Mouse (Mus musculus): ENCODE measurements around the gene Ptpn14.

Ptpn14 gene

DNA sequence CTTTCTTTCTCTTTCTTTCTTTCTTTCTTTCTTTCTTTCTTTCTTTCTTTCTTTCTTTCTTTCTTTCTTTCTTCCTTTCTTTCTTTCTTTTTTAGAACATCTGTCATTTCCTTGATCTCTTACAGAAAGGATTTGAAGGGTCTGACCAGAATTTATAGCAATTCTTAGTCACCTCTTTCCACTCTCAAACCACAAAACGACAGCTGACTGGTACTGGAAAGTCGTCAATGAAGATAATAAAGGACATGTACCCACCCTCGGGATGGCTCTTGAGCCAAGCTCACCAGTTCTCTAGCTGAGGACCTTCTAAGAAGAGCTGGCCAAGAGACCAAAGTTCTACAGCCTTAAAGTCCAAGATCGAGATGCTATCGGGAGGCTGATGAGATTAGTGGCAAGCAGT is 9.5 kb upstream of the Ptpn14 start:
- no peak for DNase-seq

DNA sequence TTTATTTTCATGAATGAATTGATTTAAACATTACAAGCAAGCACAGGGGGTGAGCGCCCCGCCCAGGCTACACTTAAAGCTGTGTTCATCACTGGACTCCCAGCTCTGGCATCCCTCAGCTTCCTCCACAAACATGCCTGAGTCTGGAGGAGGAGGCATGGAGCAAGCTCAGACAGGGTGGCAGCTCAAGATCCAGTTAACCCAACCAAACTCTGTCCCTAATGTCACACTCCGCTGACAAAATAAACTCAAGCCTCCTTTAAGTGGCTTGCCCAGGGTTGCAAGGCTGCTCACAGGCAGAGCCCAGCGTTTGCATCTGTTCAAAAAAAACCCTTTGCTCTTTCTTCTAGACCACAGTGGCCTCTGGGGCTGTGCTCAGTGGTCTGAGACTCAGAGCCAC is 1.9 kb upstream of the Ptpn14 start:
- no peak for DNase-seq

DNA sequence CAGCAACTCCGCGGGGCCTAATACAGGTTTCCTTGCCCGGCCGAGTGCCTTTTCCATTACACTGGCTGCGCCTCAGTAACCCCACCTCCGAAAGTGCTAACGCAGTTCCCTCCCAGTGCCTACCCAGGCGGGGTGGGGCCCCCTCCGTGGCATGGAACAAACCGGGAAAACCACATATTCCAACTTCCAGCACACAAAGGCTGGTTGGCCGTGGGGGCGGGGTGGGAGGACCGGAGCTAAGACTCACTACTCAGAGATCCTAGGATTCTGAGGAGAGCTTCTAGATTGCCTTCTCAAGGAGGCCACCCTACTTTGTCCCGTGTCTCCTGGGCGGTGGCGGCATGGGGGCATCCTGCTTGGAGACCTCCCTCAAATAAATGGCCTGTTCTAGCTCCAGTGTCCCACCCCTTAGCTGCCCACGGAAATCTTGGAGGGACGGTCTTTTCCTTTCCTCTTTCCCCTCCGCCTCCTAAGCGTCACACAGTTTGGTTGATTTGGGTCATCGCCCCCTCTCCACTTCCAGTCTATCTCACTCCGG is 653 bp upstream of the Ptpn14 start:
- peak; percentile 89 to 93 for DNase-seq

DNA sequence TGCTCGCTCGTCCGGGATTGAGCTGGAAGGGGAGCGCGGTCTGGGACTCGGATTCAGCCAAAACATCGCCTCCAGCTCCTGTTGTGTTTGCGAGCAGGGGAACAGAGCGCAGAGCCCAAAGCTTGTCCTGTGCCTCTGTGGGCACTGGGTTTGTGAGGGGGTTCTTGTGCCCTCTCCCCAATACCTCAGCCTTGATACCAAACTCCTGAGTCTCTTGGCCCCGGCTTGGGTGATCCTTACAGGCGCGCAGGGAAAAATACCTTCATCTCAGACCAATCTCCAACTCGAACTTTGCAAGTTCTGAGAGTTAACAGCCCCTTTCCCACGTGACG is 682 bp downstream of the Ptpn14 start:
- DNase-seq, result no peak

DNA sequence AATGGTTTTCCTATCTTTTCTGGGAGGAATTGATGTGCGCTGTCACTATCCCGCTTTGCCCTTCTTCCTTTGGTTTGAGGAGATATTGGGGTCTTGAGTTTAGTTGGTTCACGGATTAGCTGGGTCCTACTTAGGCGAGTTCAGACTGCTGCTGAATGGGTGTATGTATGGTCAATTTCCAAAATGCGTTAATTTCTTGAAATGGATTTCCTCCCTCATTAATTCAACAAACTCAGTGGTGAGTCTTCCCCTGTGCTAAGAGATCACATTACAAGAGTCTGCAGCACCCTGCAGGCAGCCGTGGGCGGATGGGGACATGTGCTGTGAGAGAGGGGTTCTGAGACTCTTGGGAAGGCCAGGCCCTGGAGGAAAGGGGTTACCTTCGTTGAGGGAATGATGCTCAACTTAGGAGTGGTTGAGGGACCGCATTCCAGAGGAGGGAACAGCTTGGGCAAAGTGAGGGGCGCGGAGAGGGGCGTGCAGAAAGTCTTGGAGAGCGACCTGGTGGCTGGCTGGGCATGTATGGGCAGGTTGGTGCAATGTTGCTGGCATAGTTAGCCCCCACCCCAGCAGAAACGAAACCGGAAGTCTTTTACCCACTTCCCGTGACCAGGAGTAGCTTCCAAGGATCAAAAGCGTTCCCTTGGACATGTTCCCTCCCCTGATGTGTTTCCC is 1.2 kb downstream of the Ptpn14 start:
- peak in 1 of 2 experiments; percentile 33 for DNase-seq

DNA sequence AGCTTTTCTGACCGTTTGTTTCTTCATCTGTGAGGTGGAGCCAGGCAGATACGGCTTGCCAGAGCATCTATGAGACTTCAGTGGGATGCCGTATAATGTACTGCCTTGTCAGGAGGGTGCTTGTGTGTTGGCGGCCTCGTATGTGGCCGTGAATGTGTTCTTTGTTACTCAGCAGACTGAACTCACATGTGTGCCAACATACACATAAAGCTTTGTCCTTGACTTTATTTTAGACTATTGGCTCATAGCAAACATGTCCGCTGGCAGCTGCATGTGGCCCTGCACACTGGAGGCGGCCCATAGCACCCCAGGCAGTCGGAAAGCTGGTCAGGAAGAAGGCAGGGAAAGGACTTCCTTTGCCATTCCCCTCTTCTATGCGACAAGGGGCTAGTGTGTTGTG is 3.6 kb downstream of the Ptpn14 start:
- DNase-seq, result no peak

DNA sequence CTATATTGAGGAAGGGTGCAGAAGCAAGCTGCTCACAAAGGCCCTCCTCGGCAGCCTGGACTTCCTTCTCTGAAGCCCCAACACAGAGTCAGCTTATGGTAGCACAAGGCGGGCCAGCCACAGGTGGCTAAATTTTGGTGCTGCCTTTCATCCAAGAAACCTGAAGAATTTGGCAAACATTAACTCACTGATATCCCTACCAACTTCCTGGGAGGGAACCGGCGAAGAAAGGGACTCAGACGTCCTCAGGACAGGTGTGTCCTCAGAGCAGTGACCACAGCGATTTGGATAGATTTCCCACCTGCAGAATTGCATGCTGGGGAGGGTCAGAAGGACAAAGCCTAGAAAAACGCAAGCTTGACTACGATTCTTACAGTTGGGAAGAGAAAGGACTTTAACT is 4.1 kb downstream of the Ptpn14 start:
- no peak for DNase-seq

DNA sequence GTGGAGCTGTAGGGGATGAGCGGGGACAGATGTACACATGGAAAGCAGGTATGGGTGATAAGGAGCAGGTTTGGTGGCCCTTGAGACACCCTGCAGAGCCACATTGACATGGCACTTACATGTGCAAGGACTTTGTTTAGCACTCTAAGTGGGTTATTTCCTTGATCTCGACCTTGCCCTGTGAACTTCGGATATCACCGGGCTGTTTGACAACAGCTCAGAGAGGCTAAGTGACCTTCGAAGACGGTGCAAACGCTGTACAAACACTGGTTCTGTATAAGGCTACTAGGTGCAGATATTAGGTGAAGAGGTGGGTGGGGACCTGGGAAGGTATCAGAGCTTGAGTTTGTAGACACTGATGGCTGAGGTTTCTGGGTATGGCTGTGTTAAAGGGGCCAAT is 12.0 kb downstream of the Ptpn14 start:
- no peak for DNase-seq

DNA sequence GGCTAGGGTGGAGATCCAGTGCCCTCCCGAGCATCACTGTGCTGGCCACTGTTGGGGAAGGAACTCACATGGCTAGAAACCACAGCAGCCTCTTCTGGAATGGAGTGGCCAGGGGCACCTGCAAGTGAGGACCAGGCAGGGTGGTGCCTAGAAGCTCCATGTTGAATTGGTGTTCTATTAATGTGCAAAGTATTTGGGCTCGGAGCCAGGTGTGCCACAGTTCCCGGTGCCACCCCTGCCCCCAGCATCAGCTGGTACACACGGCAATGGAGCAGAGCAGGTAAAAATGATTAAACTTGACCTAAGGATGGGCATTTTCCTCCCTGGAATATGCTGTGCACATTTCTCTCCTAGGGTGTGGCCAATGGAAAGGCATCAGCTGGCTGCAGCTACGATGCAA is 14.0 kb downstream of the Ptpn14 start:
- DNase-seq, result no peak

DNA sequence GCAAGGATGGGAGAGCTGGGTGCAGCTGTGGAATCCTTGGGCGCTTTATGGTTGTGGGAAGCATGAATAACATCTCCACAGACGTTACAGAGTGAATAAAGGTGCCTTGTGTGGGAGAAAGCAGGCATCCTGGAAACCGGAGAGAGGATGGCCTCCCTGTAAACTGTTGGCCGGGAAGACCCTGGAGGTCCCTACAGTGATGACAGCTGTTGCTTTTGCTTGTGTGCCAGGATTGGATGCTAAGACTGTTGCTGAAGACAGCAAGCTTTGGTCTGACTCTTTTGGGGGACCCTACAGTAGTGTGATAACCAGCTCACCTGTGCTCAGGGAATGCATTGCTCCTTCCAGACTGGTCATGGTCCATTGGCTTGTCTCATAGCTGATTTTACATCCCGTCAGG is 15.1 kb downstream of the Ptpn14 start:
- DNase-seq, result no peak

DNA sequence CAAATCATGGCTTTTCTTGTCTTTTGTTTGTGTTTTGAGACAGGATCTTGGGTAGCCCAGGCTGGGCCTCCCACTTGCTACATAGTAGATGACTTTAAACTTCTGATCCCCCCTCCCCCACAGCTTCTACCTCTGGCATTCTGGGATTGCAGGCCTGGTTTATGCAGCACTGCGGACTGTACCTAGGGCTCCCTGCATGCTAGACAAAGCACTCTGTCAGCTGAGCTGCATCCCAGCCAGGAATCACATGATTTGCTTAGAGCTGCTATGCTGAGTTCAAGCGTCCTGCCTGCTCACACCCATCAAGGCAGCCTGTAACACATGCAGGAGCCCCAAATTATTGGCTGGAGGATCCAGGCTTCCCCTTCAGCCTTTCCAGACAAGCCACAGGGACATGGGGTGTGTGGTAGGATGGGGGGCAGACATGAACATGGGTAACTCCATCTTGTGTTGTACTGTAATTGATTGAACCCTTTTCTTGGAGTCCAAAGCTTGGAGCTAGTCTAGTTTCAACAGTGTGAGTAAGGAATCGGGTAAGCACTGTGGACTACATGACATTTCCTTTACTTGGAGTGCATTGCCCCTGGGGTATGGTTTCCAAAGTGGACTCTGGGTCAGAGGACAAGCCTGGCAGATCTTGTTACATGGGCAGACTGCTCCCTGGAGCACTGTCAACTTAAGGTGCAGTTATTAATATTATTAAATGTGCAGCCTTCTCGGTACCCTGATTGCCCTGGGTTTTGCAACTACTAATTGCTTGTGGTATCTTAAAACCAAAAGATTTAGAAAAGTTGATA is 17.0 kb downstream of the Ptpn14 start:
- DNase-seq, result no peak

DNA sequence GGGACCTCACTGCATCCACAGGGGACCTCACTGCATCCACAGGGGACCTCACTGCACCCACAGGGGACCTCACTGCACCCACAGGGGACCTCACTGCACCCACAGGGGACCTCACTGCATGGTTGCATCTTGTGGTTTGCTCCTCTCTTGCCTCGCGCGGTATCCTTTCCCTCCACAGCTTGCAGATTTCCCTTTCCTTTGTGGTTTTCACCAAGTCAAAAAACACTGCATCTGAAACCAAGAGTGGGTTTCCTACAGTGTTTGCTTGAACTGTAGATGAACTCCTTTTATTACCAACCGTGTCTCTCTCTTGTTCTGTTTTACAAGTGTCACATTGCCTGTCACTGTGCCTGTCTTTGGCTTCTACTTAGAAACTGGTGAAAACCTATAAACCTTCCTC is 18.5 kb downstream of the Ptpn14 start:
- DNase-seq, result no peak

DNA sequence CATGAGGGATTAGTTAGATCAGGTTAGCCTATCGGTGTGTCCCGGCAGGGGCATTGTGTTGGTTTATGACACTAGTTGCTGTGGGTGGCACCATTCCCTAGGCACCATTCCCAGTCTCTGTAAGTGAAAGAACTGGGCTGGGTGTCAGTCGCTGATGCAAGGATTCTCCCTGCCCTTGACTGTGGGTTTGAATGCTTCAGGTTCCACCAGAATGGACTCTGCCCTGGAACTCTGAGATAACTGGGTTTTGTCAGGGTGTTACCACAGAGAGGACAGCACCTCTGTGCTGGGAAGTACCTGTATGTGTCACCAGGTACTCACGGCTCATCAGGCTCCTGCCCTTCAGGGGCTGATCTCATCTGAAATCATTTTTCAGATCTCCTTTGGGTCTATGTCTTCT is 21.7 kb downstream of the Ptpn14 start:
- DNase-seq, result no peak

DNA sequence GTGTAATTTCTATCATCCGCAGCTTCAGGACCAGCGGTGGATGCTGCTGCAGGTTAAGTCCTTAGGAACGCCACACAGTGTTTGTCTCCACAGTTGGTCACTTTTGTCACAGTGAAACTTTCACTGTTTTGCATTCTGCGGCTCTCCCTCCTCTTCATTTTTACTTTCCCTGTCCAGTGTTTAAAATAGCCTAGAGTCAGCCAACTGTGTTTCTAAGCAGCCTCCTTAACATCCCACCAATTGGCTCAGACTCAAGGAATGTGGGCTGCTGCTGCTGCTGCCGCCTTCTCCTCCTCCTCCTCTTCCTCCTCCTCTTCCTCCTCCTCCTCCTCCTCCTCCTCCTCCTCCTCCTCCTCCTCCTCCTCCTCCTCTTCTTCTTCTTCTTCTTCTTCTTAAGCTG is 22.2 kb downstream of the Ptpn14 start:
- no peak for DNase-seq

DNA sequence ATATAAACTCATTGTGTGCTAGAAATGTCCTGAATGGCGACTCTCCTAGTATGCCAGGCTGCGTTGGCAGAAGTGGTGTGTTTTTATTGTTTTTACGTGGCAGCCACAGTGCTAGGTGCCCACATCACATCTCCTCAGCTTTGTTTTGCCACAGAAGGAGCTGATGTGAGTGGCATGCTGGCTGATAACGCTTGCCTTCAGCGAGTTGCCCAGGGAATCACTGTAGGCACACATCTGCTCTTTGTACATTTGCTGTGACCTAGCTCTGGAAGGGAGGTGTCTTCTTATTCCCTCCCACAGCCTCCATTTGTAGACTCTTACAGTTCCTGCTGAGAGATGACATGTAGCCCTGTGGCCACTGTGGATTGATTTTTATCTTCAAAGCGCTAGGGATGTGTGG is 24.2 kb downstream of the Ptpn14 start:
- DNase-seq, result no peak

DNA sequence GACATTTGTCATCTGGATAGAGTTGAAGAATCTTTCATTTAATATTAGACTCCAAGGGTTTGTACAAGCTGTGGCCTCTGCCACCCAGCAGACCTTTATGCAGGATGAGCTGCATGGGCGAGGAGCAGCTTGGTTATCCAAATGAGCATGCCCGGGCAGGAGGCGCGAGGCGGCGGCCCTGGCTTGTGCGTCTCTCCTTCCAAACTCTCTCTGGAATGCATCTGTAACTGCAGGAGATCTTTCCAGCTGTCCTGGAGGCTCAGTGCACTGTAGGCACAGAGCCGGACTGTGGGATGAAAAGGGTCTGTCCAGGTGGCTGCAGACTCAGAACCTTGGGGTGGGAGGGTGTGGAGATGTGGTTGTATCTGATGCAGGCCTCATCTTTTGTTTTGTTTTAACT is 27.0 kb downstream of the Ptpn14 start:
- DNase-seq, result no peak

DNA sequence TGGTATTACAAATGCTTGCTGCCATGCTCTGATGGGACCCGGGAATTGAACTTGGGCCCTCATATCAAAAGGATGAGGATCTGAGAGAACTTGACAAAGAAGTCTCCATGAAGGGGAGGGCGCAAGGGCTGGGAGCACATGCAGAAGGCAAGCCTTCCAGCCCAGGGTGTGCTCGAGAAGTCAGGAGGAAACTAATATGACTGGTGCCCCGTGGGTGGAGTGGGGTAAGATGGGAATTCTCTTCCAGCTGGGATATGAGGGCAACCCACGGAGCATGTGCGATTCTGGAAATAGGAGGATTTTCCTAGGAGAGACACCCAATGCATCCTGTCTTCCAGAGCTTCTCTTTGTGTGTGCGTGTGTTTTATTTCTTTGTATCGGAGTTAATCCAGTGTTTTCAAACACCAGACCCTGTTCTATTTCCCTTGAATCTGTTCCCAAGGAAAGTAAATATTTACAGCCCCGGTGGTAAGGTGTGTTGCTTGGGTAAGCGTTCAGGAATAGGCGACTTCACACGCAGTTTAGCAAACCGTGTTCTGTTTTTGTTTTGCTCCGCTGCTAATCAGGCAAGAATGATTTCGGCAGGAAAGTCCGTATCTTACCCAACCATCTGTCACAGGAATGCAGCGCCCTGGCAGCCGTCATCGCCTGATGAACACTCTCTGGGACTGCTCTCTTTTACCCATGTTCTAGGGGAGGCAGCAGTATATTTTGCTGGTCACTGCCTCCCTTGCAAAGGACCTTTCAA is 28.4 kb downstream of the Ptpn14 start:
- peak in 1 of 2 experiments; percentile 52 for DNase-seq

DNA sequence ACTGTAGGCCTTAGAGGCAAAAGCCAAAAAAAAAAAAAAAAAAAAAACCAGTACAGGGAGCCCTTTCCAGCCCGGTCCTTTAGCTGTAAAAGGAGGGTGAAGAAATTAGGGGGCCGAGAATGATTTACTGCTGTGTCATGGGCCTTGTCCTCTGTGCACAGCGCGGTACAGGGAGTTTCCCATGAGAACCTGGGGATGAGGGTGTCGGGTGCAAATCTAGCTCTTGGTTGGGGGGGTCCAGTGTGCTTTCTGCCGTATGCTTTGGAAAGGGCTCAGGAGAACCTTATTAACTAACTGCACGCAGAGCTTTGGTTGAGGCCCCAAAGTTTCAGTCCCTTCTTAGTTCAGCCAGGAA is 29.0 kb downstream of the Ptpn14 start:
- no peak for DNase-seq

DNA sequence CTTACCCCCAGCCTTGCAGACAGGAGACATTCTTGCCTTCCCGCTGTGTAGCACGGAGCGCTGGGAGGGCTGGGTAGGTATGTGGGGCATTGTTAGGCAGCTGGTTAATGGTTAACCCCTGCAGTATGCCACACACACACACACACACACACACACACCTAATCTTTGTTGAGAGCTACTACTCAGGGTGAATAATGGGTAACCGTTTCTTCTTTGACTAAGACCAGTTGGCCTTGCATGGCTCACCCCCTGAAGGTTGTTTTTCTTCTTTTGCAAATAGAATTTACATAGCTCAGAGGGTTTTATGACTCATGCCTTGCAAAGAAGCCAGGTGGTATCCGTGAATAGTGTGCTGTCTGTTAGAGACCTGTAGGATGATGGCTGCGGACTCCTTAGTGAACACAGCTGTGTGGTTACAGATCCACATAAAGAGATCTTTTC is 33.5 kb downstream of the Ptpn14 start:
- DNase-seq, result peak in 1 of 2 experiments; percentile 45

DNA sequence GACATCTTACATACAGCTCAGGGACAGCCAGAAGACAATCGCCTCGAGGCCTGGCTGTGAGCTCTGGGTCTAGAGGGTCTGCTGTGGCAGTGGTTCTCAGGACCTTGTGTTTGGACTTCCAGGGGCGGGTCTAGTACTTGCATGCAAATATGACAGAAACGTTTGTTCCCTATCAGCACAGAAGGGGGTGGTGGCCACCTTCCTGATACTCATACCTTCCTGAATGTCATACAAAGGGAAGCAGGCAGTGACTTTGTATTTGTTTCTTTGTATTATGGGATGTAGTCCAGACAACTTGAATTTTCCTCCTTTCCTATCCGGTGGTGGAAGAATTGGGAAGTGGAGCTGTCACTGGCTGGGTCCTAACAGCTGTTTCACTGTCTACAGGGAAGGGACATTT is 36.2 kb downstream of the Ptpn14 start:
- no peak for DNase-seq

DNA sequence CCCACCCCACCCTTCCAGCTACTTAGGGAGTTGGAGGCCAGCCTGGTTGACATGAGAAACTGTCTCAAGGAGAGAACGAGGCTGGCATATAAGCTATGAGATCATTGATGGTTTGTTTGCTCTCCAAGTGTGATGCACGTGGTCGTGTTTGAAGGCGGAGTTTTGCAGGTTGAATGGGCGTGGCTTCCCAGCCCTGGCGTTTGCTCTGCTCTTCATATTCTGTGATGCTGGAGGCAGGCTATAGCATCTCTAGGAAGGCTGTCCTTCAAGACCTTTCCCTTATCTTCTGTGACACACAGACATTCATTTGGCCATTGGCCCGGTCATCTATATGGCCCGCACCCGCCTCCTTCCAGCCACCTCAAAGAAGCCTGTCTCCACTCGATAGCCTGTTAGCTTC is 39.1 kb downstream of the Ptpn14 start:
- DNase-seq, result no peak

DNA sequence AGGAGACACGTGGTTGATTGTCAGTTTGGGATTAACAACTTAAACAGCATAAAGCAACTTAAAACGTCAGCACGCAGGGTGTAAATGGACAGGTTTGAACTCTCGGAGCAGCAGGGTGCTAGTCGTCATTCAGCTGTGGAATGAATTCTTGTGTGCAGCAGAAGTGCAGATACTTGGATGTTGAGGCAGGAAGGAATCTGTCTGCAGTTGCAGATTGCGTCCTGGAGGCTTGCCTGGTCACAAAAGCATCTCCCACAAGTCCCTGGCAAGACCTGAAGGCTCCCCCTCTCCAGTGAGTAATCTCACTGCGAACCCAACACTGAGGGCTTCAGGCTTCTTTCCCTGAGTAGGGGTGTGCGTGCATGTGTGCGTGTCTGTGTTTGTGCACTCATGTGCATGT is 39.8 kb downstream of the Ptpn14 start:
- DNase-seq, result no peak

DNA sequence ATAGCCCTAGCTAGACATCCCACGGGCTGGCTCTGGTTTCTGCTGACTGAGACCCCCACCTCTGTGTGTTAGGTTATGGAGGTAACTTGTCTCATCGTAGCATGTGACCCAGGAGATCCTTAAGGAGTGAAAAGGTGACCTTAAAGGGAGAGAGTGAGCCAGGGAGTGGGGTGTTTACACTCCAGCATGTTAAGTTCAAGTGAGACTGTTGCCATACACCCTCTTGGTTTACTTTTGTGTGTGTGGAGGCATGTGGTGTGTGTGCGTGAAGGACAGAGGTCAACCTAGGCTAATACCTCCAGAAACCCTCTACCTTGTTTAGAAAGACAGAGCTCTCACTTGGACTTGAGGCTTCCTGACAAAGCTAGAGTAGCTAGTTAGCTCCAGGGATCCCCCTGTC is 42.4 kb downstream of the Ptpn14 start:
- no peak for DNase-seq

DNA sequence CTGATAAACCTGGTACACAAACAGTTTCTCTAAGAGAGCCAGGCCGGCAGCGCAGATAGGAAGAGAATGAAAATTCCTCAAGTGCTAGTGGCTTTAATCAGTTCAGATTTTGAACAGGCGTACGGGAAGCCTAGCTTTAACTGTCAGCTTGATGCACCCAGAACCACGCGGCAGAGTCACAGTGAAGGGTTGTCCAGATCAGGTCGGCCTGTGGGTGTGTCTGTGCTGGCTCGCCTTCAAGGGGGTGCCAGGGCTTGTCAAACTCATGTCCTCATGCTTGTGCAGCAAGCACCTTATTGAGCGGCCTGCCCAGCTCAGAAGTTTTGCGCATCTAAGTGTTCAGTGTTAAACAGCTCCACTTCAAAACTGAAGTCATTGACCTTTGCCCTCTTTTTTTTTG is 44.6 kb downstream of the Ptpn14 start:
- DNase-seq, result no peak
